Mouse (Mus musculus) ovary, postnatal 14 days (tissue): ENCODE measurements around the gene Barhl1.

Experiments used
- DNase-seq: peaks from one replicate; pipeline ENCODE4 v3.0.0; 2022; ENCODE audit warnings: low spot score

Barhl1 gene

GRCm38 (mm10) chr2:28916513-28916865, at the start of gene Barhl1:
Barhl1 (minus strand) TSS chr2:28916668.
- DNase-seq: no peak

- DNase-seq: no peak
These were observed 47.1 kb upstream of the Barhl1 start for GRCm38 (mm10) chr2:28963565-28963964.

DNA sequence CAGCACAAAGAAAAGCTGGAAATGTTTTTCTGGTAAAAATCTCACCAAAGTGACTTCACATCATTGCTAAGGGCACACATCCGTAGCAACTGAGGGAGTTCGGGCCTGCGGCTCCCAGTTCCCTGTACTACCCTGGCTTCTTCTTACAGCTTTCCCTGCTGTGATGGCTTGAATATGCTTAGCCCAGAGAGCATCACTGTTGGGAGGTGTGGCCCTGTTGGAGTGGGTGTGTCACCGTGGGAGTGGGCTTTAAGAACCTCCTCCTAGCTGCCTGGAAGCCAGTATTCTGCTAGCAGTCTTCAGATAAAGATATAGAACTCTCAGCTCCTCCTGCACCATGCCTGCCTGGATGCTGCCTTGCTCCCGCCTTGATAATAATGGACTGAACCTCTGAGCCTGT, 45.2 kb upstream of the Barhl1 start:
- DNase-seq: no peak

- no peak for DNase-seq
These were observed 44.6 kb upstream of the Barhl1 start for GRCm38 (mm10) chr2:28961024-28961585.

- DNase-seq: no peak
These were observed 40.4 kb upstream of the Barhl1 start for GRCm38 (mm10) chr2:28956874-28957273.

DNA sequence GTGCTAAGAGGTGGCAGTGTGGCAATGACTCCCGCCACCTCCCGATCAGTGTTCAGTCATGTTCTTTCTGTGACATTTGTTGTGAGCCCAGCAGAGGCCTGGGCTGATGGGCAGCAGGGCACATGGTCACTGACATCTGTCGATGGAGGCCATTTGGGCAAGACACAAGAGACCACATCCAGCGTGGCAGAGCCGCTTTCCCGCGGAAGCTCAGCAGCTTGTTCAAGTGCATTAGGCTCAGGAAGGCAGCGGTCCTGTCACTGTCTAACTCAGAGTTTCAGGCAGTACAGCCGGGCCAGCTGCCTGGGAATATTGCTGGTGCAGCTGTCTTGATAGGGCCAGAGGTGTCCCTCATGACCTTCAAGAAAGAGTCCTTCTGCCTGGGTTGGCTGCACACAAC, 38.1 kb upstream of the Barhl1 start:
- DNase-seq: no peak

GRCm38 (mm10) chr2:28952981-28953380, 36.5 kb upstream of the Barhl1 start:
- DNase-seq: no peak

- DNase-seq: no peak
These were observed 29.8 kb upstream of the Barhl1 start for GRCm38 (mm10) chr2:28946312-28946711.

DNA sequence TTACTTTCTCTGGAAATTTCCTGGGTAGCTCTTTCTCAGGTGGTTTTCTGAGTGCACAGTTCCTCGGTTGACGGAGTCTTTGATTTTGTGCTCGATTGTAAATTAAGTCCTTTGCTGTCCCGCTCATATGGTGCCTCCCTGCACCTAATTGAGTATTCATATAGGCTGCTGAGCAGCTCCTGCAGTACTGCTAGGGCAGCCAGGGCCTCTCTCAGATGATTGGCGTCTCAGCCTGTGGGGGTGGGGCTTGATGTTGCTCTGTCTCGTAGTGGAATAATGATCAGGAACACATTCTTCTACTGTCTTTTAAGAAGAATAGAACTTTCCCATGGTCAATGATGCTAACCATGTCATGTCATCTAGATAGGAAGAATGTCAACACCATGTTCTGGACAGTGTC, 28.9 kb upstream of the Barhl1 start:
- DNase-seq: no peak

DNA sequence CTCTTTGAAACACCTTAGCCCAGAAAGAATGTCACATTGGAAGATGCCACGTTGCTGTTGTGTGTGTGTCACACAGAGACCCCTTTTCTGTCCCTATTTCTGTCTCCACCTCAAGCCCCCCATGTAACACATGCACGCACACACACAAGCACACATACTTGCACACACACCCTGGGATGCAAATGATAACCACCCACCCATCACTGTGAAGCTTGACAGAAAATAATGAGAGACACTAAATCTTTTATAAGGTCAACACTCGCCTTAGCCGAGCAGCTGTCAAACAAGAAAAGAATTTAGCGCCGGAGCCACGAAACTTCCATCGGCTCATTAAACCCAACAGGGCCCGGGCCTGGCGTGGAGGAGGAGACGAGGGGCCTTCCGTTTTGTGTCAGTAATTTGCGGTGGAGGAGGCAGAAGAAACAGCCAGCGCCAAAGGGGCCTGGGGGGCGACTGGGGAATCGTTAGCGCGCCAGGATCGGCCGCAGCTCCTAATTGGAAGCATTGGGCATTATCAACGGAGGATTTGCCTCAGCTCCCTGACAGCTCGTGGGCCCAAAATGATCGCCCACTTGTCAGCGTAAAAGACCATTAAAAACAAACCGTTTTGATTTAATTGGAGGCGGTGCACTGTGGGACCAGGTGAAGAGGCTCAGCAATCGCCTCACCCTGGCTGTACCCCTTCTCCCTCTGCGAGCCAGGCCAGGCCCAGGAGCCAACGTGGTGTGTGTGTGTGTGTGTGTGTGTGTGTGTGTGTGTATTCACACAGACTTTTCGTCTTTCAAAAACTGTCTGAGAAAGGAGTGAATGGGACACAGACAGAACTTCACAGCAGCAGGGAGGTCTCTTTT, 27.4 kb upstream of the Barhl1 start:
- no peak for DNase-seq

GRCm38 (mm10) chr2:28938997-28939396, 22.5 kb upstream of the Barhl1 start:
- no peak for DNase-seq

DNA sequence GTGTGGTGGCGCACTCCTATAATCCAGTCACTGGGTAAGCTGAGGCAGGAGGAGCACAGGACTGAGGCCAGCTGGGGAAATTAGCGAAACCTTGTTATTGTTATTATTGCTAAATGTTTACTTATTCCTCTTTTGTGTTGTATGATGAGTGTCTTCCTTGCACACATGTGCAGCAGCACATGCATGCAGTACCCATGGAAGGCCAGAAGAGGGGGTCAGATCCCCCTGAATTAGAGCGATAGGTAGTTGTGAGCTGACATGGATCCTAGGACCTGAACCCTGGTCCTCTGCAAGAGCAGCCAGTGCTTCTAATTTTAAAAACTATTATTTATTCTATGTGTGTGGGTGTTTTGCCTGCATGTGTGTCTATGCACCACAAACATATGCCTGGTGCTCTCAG, 14.1 kb upstream of the Barhl1 start:
- no peak for DNase-seq

DNA sequence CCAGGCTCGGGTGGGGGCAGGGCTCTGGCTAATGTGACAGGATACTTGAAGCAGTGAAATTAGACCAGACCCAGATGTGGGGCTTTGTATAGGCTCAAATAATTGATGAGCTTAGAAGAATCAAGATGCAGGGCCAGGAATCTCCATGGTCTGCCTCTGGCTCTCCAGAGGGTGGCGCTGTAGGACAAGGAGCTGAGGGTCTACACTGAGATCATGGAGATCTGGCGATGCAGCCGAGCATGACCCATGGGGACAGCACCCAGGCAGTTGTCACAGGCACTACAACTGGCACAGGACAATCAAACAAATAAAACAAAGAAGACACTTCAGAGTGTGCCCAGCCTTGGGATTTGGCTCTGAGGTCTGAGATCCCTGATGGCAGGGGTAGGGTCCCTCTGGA, 7.4 kb upstream of the Barhl1 start:
- DNase-seq: peak; percentile 69

GRCm38 (mm10) chr2:28919001-28919400, 2.5 kb upstream of the Barhl1 start:
- DNase-seq: no peak

DNA sequence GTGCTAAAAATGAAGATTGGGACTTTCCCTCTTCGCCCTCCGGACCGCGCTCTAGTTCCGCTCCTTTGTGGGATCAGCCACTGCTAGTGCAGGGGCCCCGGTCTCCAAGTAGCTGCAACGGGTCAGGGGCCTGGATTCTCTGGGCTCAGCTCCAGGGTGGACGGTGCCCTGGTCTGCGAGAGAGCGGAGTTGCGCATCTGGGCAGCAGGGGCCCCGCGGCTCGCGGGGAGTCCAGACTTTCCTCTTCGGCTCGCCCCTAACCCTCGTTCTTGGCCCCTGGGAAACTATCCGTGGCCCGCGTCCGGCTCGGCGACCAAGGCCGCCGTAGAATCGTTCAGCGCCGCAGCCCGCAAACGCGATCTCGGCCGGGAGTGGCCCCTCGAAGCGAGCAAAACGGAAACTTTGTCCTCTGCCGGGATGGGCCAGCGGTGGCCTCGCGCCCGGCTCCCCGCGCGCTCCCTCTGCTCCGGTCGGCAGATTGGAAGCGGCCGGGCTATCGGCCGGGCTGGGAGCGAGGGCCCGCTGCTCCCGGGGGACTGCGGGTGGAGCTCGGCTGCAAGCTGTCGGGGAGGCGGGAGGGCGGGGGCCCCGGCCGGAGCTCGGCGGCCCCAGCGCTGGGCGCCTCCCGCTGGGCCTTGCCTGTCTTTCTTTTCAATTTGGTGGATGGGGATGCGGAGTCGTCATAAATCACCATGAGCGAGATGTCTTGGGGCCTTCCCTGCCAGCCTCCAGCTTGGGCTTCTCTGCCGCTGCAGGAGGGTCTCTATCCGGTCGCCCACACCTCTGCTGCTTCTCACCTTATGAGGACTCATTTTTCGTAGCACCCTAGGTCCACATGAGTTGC, 1.3 kb upstream of the Barhl1 start:
- no peak for DNase-seq

DNA sequence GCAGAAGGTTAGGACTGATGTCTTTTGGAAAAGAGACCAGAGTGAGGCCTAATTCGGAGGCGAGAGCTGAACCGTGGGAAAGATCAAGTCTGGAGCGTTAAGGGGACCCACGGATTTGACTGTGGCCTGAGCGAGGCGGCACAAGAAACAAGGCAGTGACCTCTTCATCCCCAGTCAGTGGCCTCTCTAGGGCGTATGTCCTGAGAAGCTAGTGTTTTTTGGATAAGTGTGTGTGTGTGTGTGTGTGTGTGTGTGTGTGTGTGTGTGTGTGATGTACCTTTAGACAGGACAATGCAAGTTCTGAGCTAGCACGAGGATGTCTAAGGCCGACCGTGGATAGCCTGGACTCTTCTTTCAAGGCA, 669 bp upstream of the Barhl1 start:
- DNase-seq: no peak

DNA sequence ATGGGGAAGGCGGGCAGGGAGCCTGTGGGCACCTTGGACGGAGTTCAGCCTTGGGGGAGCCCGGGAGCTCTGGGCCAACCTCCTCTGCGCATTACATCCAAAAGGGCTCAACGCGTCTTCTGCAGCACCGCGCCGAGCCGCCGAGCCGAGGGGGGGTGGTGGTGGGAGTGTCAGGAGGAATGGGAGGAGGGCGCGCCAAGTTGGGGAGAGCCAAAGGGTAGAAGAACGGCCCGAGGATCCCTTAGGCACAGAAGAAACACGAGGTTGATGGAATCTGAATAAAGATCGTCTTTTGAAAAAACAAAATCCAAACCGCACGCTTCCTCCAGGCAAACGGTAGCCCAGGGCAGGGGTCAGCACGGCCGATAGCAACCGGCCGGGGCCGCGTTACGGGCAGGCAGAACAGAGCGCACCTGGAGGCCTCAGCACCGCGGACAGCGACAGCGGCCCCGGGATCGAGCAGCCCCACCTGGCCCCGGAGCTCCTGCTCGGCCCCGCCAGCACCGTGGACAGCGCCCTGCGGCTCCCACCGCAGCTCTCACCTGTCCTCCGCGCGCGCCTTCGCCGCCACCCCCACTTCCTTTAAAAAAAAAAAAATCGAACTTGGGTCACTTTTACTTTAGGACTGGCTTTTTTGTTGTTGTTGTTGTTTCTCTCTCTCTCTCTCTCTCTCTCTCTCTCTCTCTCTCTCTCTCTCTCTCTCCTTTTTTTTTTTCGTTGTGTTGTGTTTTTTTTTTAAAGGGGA, 528 bp downstream of the Barhl1 start:
- DNase-seq: peak; percentile 74

GRCm38 (mm10) chr2:28915104-28915738, 1.2 kb downstream of the Barhl1 start:
- DNase-seq: no peak

GRCm38 (mm10) chr2:28914121-28914520, 2.3 kb downstream of the Barhl1 start:
- no peak for DNase-seq

- DNase-seq: no peak
These were observed 3.5 kb downstream of the Barhl1 start for GRCm38 (mm10) chr2:28912961-28913360.

DNA sequence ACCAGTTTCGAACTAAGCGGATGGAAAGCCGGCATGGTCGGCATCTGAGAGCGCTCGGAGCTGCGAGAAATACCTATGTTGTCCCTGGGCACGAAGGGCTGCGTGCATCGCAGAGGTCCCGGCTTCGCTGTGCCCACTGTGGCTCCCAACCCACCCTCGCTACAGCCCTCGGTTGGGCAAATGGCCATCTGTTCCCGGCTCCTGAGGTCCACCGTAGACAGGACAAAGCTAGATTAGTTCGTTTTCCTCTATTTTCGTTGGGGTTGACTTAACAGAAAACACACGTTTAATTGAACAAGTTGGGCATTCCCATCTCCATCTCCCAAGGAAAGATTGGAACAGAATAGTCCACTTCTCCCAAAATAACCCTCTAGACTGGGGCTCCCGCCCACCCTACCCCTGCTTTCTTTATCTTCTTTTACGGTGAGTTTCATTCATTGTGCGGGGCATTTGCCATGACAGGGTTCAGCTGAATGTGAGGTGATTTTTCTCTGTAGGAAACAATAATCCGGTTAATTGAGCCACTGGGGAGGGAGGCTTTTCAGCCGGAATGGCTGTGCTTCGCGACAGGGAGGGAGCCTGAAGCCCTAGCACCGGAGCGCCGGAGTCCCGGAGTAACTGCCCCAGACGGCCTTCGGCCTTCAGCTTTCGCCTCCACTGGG, 4.3 kb downstream of the Barhl1 start:
- no peak for DNase-seq
